Mouse (Mus musculus): ENCODE data around the gene Zfp36l2. TPM values are rescaled to one million over a fixed set of nuclear protein-coding genes. Genes with fewer than 3 reads are reported as not detected.
"Not testable (repeated sequence)": the region's sequence is repeated elsewhere in the genome, so short reads cannot be mapped to it uniquely, and the experiment has no call there.

Zfp36l2 gene
- polyA plus RNA-seq, 1 experiment from 2014 or later = 7.7 TPM

- H3K9ac ChIP-seq (ENCODE audit: low read length) = peak overlapping the region; percentile 88
- peak overlapping the region; percentile 85; the same call in 1 of the 2 replicates for H3K4me3 ChIP-seq (ENCODE audit: low read length)
Measured at GRCm38 (mm10) chr17:84189127-84189854, 1.5 kb upstream of the Zfp36l2 start.

GRCm38 (mm10) chr17:84188374-84188961 is 721 bp upstream of the Zfp36l2 start:
- Histone ChIP-seq H3K27me3 (ENCODE audit: control insufficient read depth, insufficient read depth, low read length) (no peaks in the 10 kb centered on the region), H3K4me1 (ENCODE audit: control insufficient read depth, insufficient read depth, low read length) (peaks cover 25% of the 10 kb centered on the region), H3K4me2 (ENCODE audit: low read depth, low read length) (peak overlapping the region; percentile 99), H3K4me3 (ENCODE audit: low read length) (peak overlapping the region; percentile 85), H3K9me3 (replicated peaks; ENCODE audit: control insufficient read depth, low read length) (no peaks in the 10 kb centered on the region), H3K27ac (ENCODE audit: low read length) (peak overlapping the region; percentile 99), H3K9ac (ENCODE audit: low read length) (peak overlapping the region; percentile 88), H3K36me3 (ENCODE audit: control insufficient read depth, insufficient read depth) (no peaks in the 10 kb centered on the region; the same call in 1 of the 2 replicates)
- under 1% methylated on average over 38 of the region's 38 CpGs for WGBS
- ATAC-seq (replicated peaks; ENCODE audit: extremely low read depth, insufficient read depth, low FRiP score) = peak; percentile 83

More at GRCm38 (mm10) chr17:84189127-84189854, 1.5 kb upstream of the Zfp36l2 start:
- Histone ChIP-seq H3K4me2 (ENCODE audit: low read depth, low read length) (peak overlapping the region; percentile 99), H3K4me1 (ENCODE audit: control insufficient read depth, insufficient read depth, low read length) (peaks cover 27% of the 10 kb centered on the region), H3K36me3 (ENCODE audit: control insufficient read depth, insufficient read depth) (no peaks in the 10 kb centered on the region; the same call in 1 of the 2 replicates), H3K9me3 (replicated peaks; ENCODE audit: control insufficient read depth, low read length) (no peaks in the 10 kb centered on the region), H3K27ac (ENCODE audit: low read length) (peak overlapping the region; percentile 99), H3K27me3 (ENCODE audit: control insufficient read depth, insufficient read depth, low read length) (no peaks in the 10 kb centered on the region)
- WGBS = 73% methylated on average over 5 of the region's 5 CpGs
- no peak for ATAC-seq (replicated peaks; ENCODE audit: extremely low read depth, insufficient read depth, low FRiP score)

DNA sequence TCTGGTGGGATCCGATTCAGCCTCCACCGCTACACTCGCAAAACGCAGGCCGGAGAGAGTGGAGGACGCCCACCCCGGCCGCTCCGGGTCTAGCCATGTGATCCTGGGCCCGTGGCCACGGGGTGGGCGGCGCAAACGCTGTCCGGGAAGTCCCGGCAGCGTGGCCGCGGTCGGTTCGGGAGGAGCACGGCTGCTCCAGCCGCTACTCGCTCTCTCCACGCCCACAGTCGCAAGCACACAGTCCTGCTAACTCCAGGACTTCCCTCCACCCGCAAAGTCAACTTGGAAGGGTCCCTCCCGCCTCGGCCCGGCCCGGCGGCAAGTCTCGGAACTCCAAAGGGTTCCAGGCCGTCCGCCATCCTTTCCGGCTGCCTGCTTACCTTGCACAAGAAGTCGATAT is 483 bp downstream of the Zfp36l2 start:
- WGBS = 0% methylated on average over 13 of the region's 37 CpGs
- H3K36me3 ChIP-seq (ENCODE audit: control insufficient read depth, insufficient read depth); H3K27me3 ChIP-seq (ENCODE audit: control insufficient read depth, insufficient read depth, low read length); H3K9me3 ChIP-seq (replicated peaks; ENCODE audit: control insufficient read depth, low read length): not testable (repeated sequence)
- ATAC-seq (replicated peaks; ENCODE audit: extremely low read depth, insufficient read depth, low FRiP score) = peak; percentile 26
- H3K27ac ChIP-seq (ENCODE audit: low read length) = peak overlapping the region; percentile 99
- H3K9ac ChIP-seq (ENCODE audit: low read length) = peak overlapping the region; percentile 90
- peak overlapping the region; percentile 85 for H3K4me3 ChIP-seq (ENCODE audit: low read length)
- H3K4me2 ChIP-seq (ENCODE audit: low read depth, low read length) = peak overlapping the region; percentile 99
- H3K4me1 ChIP-seq (ENCODE audit: control insufficient read depth, insufficient read depth, low read length) = peaks cover 33% of the 10 kb centered on the region

DNA sequence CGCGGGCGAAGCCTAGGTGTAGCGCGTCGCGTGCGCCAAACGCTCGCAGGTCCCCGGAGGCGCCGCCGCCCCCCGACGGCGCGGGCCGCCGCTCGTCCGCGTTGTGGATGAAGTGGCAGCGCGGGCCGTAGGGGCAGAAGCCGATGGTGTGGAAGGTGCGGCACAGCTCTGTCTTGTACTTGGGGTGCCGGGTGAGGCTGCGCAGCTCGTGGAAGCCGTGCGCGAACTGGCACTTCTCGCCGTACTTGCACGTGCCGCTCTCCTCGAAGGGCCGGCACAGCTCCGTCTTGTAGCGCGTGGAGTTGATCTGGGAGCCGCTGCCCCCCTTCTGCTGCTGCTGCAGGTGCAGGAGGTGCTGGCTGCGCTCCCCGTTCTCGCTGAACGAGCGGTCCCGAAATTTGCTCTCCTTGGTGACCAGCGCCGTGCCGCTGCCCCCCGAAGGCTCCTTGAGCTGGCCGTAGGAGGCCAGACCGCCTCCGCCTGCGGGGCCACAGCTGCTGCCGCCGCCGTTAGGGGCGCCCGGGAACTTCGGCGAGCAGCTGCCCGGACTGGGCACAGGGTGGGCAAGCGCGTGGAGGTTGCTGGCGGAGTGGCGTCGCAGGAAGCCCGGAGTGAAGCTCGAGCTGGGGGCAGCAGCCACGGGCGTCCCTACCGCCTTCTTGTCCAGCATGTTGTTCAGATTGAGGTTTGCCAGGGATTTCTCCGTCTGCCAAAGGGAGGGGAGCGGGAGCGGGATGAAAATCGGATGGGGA is 1.1 kb downstream of the Zfp36l2 start:
- 2% methylated on average over 79 of the region's 80 CpGs for WGBS
- peak overlapping the region; percentile 76 for H3K4me2 ChIP-seq (ENCODE audit: low read depth, low read length)
- peak overlapping the region; percentile 86 for H3K27ac ChIP-seq (ENCODE audit: low read length)
- no peaks in the 10 kb centered on the region; the same call in 1 of the 2 replicates for H3K36me3 ChIP-seq (ENCODE audit: control insufficient read depth, insufficient read depth)
- no peaks in the 10 kb centered on the region for H3K9me3 ChIP-seq (replicated peaks; ENCODE audit: control insufficient read depth, low read length)
- no peak for ATAC-seq (replicated peaks; ENCODE audit: extremely low read depth, insufficient read depth, low FRiP score)
- no peaks in the 10 kb centered on the region for H3K27me3 ChIP-seq (ENCODE audit: control insufficient read depth, insufficient read depth, low read length)
- H3K4me1 ChIP-seq (ENCODE audit: control insufficient read depth, insufficient read depth, low read length) = peaks cover 30% of the 10 kb centered on the region
- H3K4me3 ChIP-seq (ENCODE audit: low read length) = peak overlapping the region; percentile 65
- H3K9ac ChIP-seq (ENCODE audit: low read length) = peak overlapping the region; percentile 88

DNA sequence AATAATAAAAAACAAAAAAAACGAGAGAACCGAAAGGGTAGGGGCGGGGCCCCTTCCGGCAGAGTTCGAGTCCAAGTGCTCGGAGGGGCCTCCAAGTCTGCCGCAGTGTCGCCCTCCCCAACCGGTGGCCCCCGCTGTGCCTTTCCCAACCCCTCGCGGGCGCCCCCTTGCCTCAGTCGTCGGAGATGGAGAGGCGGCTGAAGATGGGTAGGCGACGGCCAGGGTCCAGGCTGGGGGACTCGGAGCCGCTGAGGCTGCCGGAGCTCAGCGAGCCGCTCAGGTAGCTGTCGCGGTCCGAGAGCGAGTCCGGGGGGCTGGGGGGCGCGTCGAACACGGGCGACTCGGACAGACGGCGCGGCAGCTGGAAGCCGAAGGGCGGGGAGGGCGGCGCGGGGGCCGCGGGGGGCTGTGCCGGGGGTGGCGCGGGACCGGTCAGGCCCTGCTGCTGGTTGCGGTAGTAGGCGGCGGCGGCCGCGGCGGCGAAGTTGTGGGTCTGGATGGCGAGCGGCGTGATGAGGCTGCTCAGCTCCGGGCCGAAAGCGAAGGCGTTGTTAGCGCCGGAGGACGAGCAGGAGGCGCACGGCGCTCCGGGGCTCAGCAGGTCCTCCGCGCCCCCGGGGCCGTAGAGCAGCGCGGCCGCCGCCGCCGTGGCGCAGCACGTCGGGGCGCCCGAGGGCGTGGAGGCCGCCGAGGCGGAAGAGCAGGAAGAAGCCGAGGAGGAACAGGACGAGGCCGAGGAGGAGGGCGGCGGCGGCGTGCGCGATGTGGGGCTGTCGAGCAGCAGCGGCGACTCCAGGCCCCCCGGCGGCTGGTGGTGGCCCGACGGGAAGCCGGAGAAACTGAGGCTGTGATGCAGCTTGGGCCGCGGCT is 1.9 kb downstream of the Zfp36l2 start:
- no peaks in the 10 kb centered on the region for H3K9me3 ChIP-seq (replicated peaks; ENCODE audit: control insufficient read depth, low read length)
- H3K4me2 ChIP-seq (ENCODE audit: low read depth, low read length) = peak overlapping the region; percentile 76
- ATAC-seq (replicated peaks; ENCODE audit: extremely low read depth, insufficient read depth, low FRiP score) = no peak
- no peaks in the 10 kb centered on the region for H3K36me3 ChIP-seq (ENCODE audit: control insufficient read depth, insufficient read depth)
- H3K27me3 ChIP-seq (ENCODE audit: control insufficient read depth, insufficient read depth, low read length) = no peaks in the 10 kb centered on the region
- peak overlapping the region; percentile 86 for H3K27ac ChIP-seq (ENCODE audit: low read length)
- peaks cover 36% of the 10 kb centered on the region for H3K4me1 ChIP-seq (ENCODE audit: control insufficient read depth, insufficient read depth, low read length)
- H3K4me3 ChIP-seq (ENCODE audit: low read length) = peak overlapping the region; percentile 65
- 1% methylated on average over 94 of the region's 108 CpGs for WGBS
- peak overlapping the region; percentile 88 for H3K9ac ChIP-seq (ENCODE audit: low read length)

DNA sequence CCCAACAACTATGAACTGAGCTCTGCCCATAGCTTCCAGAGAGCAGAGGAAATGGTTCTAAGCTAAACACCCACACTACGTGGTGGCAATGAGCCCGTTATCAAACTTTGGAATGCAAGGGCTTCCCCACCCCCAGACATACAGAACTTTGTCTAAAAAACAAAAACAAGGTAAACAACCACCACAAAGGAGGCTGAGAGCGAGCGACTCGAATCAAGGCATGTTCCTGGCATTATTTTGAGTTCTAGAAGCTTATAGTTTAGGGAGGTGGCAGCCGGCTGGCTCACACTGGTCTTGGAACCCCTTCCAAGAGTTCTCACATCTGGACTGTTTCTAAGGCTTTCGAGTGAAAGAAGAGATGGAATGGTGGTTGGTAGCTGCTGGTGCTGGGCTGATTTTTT is 2.7 kb downstream of the Zfp36l2 start:
- H3K9ac ChIP-seq (ENCODE audit: low read length) = peak overlapping the region; percentile 88
- H3K27me3 ChIP-seq (ENCODE audit: control insufficient read depth, insufficient read depth, low read length) = no peaks in the 10 kb centered on the region
- no peaks in the 10 kb centered on the region for H3K9me3 ChIP-seq (replicated peaks; ENCODE audit: control insufficient read depth, low read length)
- ATAC-seq (replicated peaks; ENCODE audit: extremely low read depth, insufficient read depth, low FRiP score) = no peak
- peak overlapping the region; percentile 82 for H3K27ac ChIP-seq (ENCODE audit: low read length)
- H3K4me3 ChIP-seq (ENCODE audit: low read length) = peak overlapping the region; percentile 65
- H3K4me2 ChIP-seq (ENCODE audit: low read depth, low read length) = peak overlapping the region; percentile 76
- peaks cover 42% of the 10 kb centered on the region for H3K4me1 ChIP-seq (ENCODE audit: control insufficient read depth, insufficient read depth, low read length)
- no peaks in the 10 kb centered on the region for H3K36me3 ChIP-seq (ENCODE audit: control insufficient read depth, insufficient read depth)
- WGBS = 5% methylated on average over 7 of the region's 7 CpGs

DNA sequence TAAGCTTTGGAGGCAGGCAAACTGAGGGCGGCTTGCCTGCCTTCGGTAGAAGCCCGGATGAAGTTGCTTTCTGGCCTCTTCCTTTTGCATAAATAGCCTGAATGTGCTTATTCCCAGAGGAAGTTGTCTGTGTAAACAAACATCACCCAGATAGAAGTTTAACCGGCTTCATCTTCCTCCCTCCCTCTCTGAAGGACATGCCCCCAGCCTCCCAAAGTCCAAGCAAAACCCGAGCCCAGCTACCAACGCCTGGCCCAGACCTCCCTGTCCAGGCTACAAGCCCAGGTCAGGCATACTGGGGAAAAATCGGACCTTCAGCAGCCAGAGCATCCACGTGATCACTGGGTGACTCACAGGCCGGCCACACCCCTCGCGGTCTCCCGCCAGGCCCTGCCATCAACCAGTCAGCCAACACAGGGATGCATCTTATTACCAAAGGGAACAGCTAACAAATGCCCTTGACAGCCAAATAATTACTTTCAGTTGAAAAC is 4.4 kb downstream of the Zfp36l2 start:
- Histone ChIP-seq H3K4me3 (ENCODE audit: low read length) (peak overlapping the region; percentile 40), H3K27ac (ENCODE audit: low read length) (peak overlapping the region; percentile 86), H3K4me2 (ENCODE audit: low read depth, low read length) (peak overlapping the region; percentile 66), H3K9ac (ENCODE audit: low read length) (peak overlapping the region; percentile 67), H3K4me1 (ENCODE audit: control insufficient read depth, insufficient read depth, low read length) (peaks cover 33% of the 10 kb centered on the region), H3K27me3 (ENCODE audit: control insufficient read depth, insufficient read depth, low read length) (no peaks in the 10 kb centered on the region), H3K36me3 (ENCODE audit: control insufficient read depth, insufficient read depth) (no peaks in the 10 kb centered on the region), H3K9me3 (replicated peaks; ENCODE audit: control insufficient read depth, low read length) (no peaks in the 10 kb centered on the region)
- no peak for ATAC-seq (replicated peaks; ENCODE audit: extremely low read depth, insufficient read depth, low FRiP score)
- WGBS = 3% methylated on average over 12 of the region's 12 CpGs

Data from heart, embryonic 16.5 days (tissue).